Comparison of ENCODE assay signal across 8 mouse cellular contexts in genomic region chr3:87617811-87618130, GRCm38 (mm10). TPM values are rescaled to one million over a fixed set of nuclear protein-coding genes. Genes with fewer than 3 reads are reported as not detected.
DNase-seq lines count a peak whose midpoint lies in the region; ATAC-seq and TF ChIP-seq lines count a peak whose summit lies in the region.

No protein-coding gene starts in this region.

- H3K4me3 ChIP-seq in heart, embryonic 10.5 days, result peak overlapping the region; percentile 75
- H3K4me3 ChIP-seq in C2C12 (ENCODE audit: insufficient read depth, poor library complexity, severe bottlenecking), result peak overlapping the region; percentile 60
- H3K4me3 ChIP-seq in forebrain, embryonic 11.5 days (ENCODE audit: low read depth, low read length), result peak overlapping the region; percentile 78
- peak overlapping the region; percentile 77 for H3K4me3 ChIP-seq in liver, embryonic 12.5 days

- H3K4me1 ChIP-seq in heart, embryonic 10.5 days, result peaks cover 33% of the 10 kb centered on the region
- peaks cover 21% of the 10 kb centered on the region for H3K4me1 ChIP-seq in forebrain, embryonic 11.5 days (replicated peaks; ENCODE audit: control insufficient read depth, insufficient read depth, low read length)
- H3K4me1 ChIP-seq in liver, embryonic 12.5 days, result peaks cover 34% of the 10 kb centered on the region

- H3K36me3 ChIP-seq in heart, embryonic 10.5 days, result no peaks in the 10 kb centered on the region
- no peaks in the 10 kb centered on the region for H3K36me3 ChIP-seq in C2C12 (ENCODE audit: control insufficient read depth, insufficient read depth)
- H3K36me3 ChIP-seq in forebrain, embryonic 11.5 days (ENCODE audit: control insufficient read depth, insufficient read depth, low read length), result no peaks in the 10 kb centered on the region
- H3K36me3 ChIP-seq in liver, embryonic 12.5 days, result no peaks in the 10 kb centered on the region

- no peaks in the 10 kb centered on the region for H3K9me3 ChIP-seq in heart, embryonic 10.5 days
- H3K9me3 ChIP-seq in forebrain, embryonic 11.5 days (ENCODE audit: control insufficient read depth, low read length), result no peaks in the 10 kb centered on the region
- no peaks in the 10 kb centered on the region for H3K9me3 ChIP-seq in liver, embryonic 12.5 days (replicated peaks)

- 3% methylated on average over 6 of the region's 6 CpGs for WGBS in heart, embryonic 10.5 days
- 1% methylated on average over 6 of the region's 6 CpGs for WGBS in forebrain, embryonic 11.5 days
- WGBS in liver, embryonic 12.5 days (ENCODE audit: insufficient replicate concordance), result under 1% methylated on average over 6 of the region's 6 CpGs

- peaks cover 13% of the 10 kb centered on the region for H3K79me3 ChIP-seq in C2C12 (ENCODE audit: low read depth)

- no peak for TF ChIP-seq CTCF in C2C12 (IDR thresholded peaks at IDR 0.05; ENCODE audit: control insufficient read depth, insufficient read depth, insufficient read length)

- peak overlapping the region; percentile 96 for H3ac ChIP-seq in C2C12 (ENCODE audit: control insufficient read depth, insufficient read length, low read depth)

- peak overlapping the region; percentile 87 for H3K9ac ChIP-seq in forebrain, embryonic 11.5 days (ENCODE audit: low read length)
- H3K9ac ChIP-seq in liver, embryonic 12.5 days, result peak overlapping the region; percentile 82

- H3K79me2 ChIP-seq in C2C12 (ENCODE audit: control insufficient read depth, insufficient read depth), result peaks cover 43% of the 10 kb centered on the region

- peak overlapping the region; percentile 92 for H3K27ac ChIP-seq in heart, embryonic 10.5 days
- peak overlapping the region; percentile 78; the same call in 1 of the 2 replicates for H3K27ac ChIP-seq in forebrain, embryonic 11.5 days (ENCODE audit: low read depth, low read length)
- H3K27ac ChIP-seq in liver, embryonic 12.5 days, result peak overlapping the region; percentile 76

- H3K27me3 ChIP-seq in heart, embryonic 10.5 days (ENCODE audit: insufficient read depth, poor library complexity, severe bottlenecking), result no peaks in the 10 kb centered on the region
- no peaks in the 10 kb centered on the region for H3K27me3 ChIP-seq in C2C12 (ENCODE audit: control insufficient read depth, insufficient read depth, insufficient read length)
- no peaks in the 10 kb centered on the region for H3K27me3 ChIP-seq in forebrain, embryonic 11.5 days (ENCODE audit: control insufficient read depth, insufficient read depth, low read length)
- peaks cover 26% of the 10 kb centered on the region for H3K27me3 ChIP-seq in liver, embryonic 12.5 days (replicated peaks)

- DNase-seq in heart, embryonic 10.5 days (ENCODE audit: low spot score), result no peak
- no peak for DNase-seq in heart, adult 11 months
- no peak for DNase-seq in forebrain, embryonic 11.5 days (ENCODE audit: low spot score)
- DNase-seq in adrenal gland, adult 8-10 months, result no peak
- no peak for DNase-seq in right cerebral cortex, postnatal 10 days (ENCODE audit: low spot score in 2 of 2)
- DNase-seq in kidney, postnatal 14 days, result no peak

- no peak for ATAC-seq in forebrain, embryonic 11.5 days (replicated peaks; ENCODE audit: low FRiP score)
- no peak for ATAC-seq in liver, embryonic 12.5 days

- H3K4me2 ChIP-seq in forebrain, embryonic 11.5 days (ENCODE audit: low read depth, low read length, severe bottlenecking), result peak overlapping the region; percentile 78
- H3K4me2 ChIP-seq in liver, embryonic 12.5 days, result peak overlapping the region; percentile 88

TF ChIP-seq in C2C12, 6 proteins besides CTCF, POLR2A, EP300 and RAD21:
- TF ChIP-seq USF1 (IDR thresholded peaks at IDR 0.05; ENCODE audit: low read depth), result no peak
- TF ChIP-seq MYOD1 (IDR thresholded peaks at IDR 0.05; ENCODE audit: control insufficient read depth, insufficient read length, low read depth), result no peak
- TF ChIP-seq MYOG (IDR thresholded peaks at IDR 0.05; ENCODE audit: control insufficient read depth, extremely low read depth, insufficient read length), result no peak
- no peak for TF ChIP-seq FOSL1 (IDR thresholded peaks at IDR 0.05; ENCODE audit: insufficient read depth, low read length, poor library complexity, severe bottlenecking)
- no peak for TF ChIP-seq MAX (IDR thresholded peaks at IDR 0.05)
- TF ChIP-seq CEBPB (IDR thresholded peaks at IDR 0.05; ENCODE audit: low read depth), result no peak

RNA-seq across cellular contexts. Expression of gene Arhgef11, which starts 0.4 kb away (rescaled TPM):
- 11.5 and 11.7 TPM in 2 replicates for polyA plus RNA-seq in heart, embryonic 10.5 days (2016; fragmentation: Nextera tagmentation; extraction: Ambion mirVana)
- 5.5 TPM for polyA plus RNA-seq in C2C12 (2012; fragmentation: generic; extraction: Trizol)
- 17.3 and 20.1 TPM in 2 replicates for polyA plus RNA-seq in forebrain, embryonic 11.5 days (2014; fragmentation: Nextera tagmentation; extraction: Ambion mirVana)
- 4.2 and 4.9 TPM in 2 replicates for polyA plus RNA-seq in liver, embryonic 12.5 days (2016; fragmentation: Nextera tagmentation; extraction: Ambion mirVana)
- 10 to 100 TPM; 40.5 to 53.1 (median 47.2) TPM for total RNA-seq in adrenal gland, adult 8-10 months (2022)
